ENCODE assay signal across 18 mouse cellular contexts in the genomic region with DNA sequence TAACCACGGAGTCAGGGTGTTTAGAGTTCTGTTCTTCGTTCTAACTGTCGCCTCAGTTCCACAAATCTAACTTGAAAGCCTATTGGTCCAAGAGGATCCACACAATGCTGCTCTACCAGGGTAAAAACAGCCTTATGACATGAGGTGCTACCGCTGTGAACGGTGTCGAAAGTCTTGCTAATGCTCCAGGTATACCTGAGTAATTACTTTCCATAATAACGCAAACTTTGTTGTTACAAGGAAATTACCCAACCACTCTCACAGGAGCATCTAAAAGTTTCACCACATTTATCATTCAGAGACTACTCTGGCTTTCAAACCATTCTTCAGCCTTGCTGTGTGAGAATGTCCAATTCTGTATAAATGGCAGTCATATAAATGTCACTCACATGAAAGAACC. TPM values are rescaled to one million over a fixed set of nuclear protein-coding genes. Genes with fewer than 3 reads are reported as not detected.
"Had no signal": no experiment of that assay in that cellular context is flagged by ENCODE, and none has a peak within 500 bp of the region (broad histone marks: within the 10 kb centered on the region; RNA-seq: fewer than 3 reads in every experiment).

No protein-coding gene starts in this region.

- H3K27me3 ChIP-seq: midbrain, embryonic 12.5 days; neural tube, embryonic 13.5 days; neural tube, embryonic 15.5 days; stomach, embryonic 15.5 days had no signal

- H3K9me3 ChIP-seq: midbrain, embryonic 10.5 days; midbrain, embryonic 12.5 days; neural tube, embryonic 13.5 days; neural tube, embryonic 15.5 days; stomach, embryonic 15.5 days had no signal

- ATAC-seq: midbrain, embryonic 16.5 days had no signal

- DNase-seq: lung, adult 18-20 months; lung, embryonic 14.5 days; lung, postnatal 14 days; lung, postnatal 36 days; midbrain, embryonic 14.5 days; retina, postnatal 1 day; right cerebral cortex, postnatal 14 days; thymus, adult 2 months; thymus, postnatal 25 days; thymus, postnatal 4 days had no signal

- H3K4me3 ChIP-seq: myocyte had no signal

- H3K36me3 ChIP-seq: midbrain, embryonic 10.5 days; midbrain, embryonic 12.5 days; neural tube, embryonic 13.5 days; neural tube, embryonic 15.5 days; stomach, embryonic 15.5 days had no signal

- H3K9ac ChIP-seq: midbrain, embryonic 12.5 days; neural tube, embryonic 13.5 days; neural tube, embryonic 15.5 days; stomach, embryonic 15.5 days had no signal

- H3K4me1 ChIP-seq: stomach, embryonic 15.5 days had no signal

- H3K27ac ChIP-seq: midbrain, embryonic 12.5 days; neural tube, embryonic 13.5 days; neural tube, embryonic 15.5 days; stomach, embryonic 15.5 days; stomach, postnatal 0 days had no signal

RNA-seq across cellular contexts. Expression of gene Steap4, which starts 0.9 kb away (rescaled TPM):
- polyA plus RNA-seq: midbrain, embryonic 14.5 days; myocyte had no signal
